Mouse (Mus musculus) small intestine, adult 2 months (tissue): ENCODE measurements at regions not wholly inside any gene's neighbourhood (a gene's known extent, or its start where the extent isn't known, plus 50 kb on each side); places are given as distances from the start of the nearest gene placed in this dataset.

Experiments used
- CTCF ChIP-seq: fragments of 200-500 bp; IDR thresholded peaks from 2 replicates; pipeline ENCODE4 v1.5.1; 2012; ENCODE audit warnings: low read depth, mild to moderate bottlenecking, control low read depth, inconsistent platforms, low read length, moderate library complexity, mixed read lengths; ENCODE audit not compliant: insufficient replicate concordance, insufficient read length; ENCODE audit errors: extremely low read depth
- POLR2A ChIP-seq: fragments of 200-500 bp; IDR thresholded peaks from 2 replicates; pipeline ENCODE4 v1.6.1; 2012; ENCODE audit warnings: low read depth, mild to moderate bottlenecking, control low read depth, inconsistent platforms, low read length, moderate library complexity

GRCm38 (mm10) chr14:99453916-99454315 is 155.4 kb downstream of the Klf5 start:
- TF ChIP-seq POLR2A = no peak
- TF ChIP-seq CTCF = no peak
